Mouse (Mus musculus) embryo, embryonic 10 days (tissue): ENCODE data around the gene Il2ra.
A peak's percentile ranks its signal among the peaks of the same experiment; 100 is the strongest.
"Not testable (repeated sequence)": the region's sequence is repeated elsewhere in the genome, so short reads cannot be mapped to it uniquely, and the experiment has no call there.

ENCODE experiments used
- DNase-seq: peaks from one replicate; pipeline ENCODE4 v3.0.0-alpha.2; 2015; ENCODE audit warnings: low spot score

Il2ra gene

GRCm38 (mm10) chr2:11642451-11642941, at the start of gene Il2ra:
Gene Il2ra (plus strand): TSS chr2:11642807.
- DNase-seq: no peak

DNA sequence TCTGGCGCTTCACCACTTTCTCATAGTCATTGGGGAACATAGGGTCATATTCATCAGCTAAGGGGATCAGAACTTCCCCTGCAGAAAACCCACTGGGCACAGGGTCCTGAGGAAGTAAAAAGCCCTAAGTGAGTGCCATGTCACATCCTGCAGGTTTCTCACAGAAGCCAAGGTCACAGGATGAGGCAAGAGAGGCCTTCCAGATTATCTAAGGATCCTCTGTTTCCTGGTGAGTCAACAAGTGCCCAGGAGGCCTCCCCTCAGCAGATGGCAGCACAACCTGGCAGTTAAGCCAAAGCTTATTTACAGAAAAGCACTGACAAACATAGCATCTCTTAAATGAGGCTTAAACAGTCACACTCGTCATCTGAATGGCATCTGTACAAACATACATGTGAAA, 45.9 kb upstream of the Il2ra start:
- DNase-seq: no peak

GRCm38 (mm10) chr2:11597906-11598305, 44.7 kb upstream of the Il2ra start:
- no peak for DNase-seq

DNA sequence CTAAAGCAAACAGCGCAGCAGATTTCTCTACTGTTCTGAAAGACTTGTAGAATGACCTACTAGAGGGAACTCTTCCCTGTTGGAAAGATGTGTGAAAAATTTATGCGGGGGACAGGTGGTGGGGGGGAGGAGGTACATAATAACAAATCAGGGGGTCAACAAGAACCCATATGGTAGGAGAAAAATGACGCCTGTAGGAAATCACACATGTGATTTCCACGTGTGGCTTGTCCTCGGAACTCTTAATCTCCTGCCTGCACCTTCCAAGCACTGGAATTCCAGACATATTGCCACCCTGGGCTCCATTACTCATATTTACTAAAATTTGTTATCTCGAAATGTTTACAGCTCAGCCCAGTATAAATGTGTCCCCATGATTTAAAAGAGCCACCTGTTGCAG, 40.8 kb upstream of the Il2ra start:
- no peak for DNase-seq

- DNase-seq: peak; percentile 98
Measured at GRCm38 (mm10) chr2:11602506-11603489, 39.8 kb upstream of the Il2ra start.

GRCm38 (mm10) chr2:11604053-11604452, 38.6 kb upstream of the Il2ra start, which contains the start of gene Rbm17:
Gene Rbm17 (minus strand): TSS chr2:11604153.
- no peak for DNase-seq

GRCm38 (mm10) chr2:11604911-11605310, 37.7 kb upstream of the Il2ra start:
- no peak for DNase-seq

- not testable (repeated sequence) for DNase-seq
Measured at GRCm38 (mm10) chr2:11606718-11607117, 35.9 kb upstream of the Il2ra start.

DNA sequence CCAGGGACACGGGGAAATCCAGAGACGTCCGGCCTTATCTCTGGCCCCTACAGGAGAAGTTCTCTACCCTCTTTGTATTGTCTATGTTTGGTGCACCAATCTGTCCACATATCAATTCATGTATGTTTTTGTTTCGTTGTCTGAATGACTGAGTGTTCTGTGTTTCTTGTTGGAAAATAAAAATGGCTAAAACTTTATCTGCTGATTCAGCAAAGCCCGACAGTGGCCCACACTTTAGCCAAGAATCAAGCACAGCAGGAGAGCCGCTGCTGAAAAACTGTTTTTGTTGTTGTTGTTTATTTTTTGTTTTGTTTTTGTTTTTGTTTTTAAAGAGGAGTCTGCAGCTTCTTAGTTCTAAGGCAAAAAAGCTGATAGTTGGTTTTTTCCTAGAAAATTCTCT, 29.7 kb upstream of the Il2ra start:
- DNase-seq: not testable (repeated sequence)

DNA sequence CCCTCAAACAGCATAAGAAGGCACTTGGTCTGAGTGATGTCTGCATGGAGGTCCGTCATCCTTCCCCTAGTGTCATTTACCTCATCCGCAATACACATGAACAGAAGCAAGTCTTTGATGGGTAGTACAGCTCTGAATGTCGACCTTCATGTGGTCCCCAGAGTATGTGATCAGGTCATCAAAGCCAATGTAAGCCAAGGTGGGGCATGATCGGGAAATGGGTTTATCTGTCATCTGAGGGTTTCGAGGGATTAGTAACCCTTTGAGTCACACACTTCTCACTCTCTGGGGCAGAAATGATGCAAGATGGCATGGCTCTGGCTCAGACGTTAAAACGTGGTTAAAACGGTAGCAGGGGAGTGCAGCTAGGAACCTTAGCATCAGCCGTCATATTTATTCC, 25.8 kb upstream of the Il2ra start:
- no peak for DNase-seq

DNA sequence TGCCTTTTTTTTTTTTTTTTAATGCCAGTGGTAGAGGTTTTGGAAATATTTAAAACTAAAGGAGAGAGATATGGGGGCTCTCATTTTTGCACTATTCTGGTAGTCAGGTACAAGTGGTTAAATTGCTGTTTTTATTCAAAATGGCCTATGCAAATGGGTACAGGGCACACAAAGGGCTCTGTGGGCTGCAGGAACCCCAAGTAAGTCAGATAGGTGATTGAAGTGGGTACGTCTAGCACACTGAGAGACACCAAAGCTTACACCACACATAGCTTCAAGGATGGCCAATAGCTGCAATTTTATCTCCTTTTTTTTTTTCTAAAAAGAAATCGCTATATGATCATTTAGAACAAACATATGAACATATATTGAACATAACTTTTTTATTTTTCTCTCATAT, 23.0 kb upstream of the Il2ra start:
- DNase-seq: no peak

DNA sequence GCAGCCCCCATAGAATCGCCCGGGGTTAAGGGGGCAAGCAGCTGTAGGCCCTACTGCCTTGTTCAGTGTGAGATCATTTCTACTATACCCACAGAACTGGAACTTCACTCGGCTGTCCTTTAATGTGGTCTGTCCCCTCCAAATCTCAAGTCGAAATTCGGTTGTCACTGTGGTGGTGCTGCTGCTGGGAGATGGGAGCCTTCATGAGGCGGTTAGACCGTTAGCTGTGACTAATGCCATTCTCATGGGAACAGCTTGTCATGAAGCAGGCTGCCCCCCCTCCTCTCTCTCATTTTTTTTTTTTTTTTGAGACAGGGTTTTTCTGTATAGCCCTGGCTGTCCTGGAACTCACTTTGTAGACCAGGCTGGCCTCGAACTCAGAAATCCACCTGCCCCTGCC, 19.4 kb upstream of the Il2ra start:
- no peak for DNase-seq

DNA sequence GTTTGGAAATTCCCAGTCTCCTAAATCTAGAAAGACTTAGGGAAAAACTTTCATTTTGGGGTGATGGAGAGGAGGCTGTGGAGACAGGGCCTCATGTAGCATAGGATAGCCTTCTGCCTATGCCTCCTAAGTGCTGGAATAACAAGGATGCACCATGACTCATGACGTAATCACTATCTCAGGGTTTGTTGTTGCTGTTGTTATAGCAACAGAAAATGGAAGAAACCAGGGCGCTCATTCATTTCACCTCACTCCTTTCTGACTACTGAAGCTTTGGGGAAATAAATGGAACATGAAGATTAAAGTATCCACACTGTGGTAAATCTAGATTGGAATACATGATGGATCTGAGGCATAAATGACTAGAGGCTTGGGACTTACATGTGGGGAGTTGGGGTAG, 18.9 kb upstream of the Il2ra start:
- no peak for DNase-seq

DNA sequence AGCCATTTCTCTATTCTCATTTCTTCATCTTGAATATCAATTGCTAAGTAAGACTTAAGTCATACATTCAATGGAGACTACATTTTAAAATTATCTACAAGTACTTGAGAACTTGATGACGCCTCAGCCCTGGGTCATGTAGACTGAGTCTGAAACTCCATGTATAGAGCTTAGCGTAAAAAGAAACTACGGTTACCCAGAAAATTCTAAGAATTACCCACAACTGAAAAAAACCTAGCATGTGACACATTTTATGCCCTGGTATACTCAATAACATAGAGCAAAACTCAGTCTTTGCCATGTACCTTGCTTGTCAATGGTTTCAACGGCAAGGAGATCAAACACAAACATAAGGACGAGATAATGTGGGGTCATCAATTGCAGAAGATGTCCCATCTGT, 16.7 kb upstream of the Il2ra start, which contains the start of gene Gm17490:
TSS of gene Gm17490 (minus strand) at position 375 of the 400 bp plus-strand sequence.
- DNase-seq: no peak

DNA sequence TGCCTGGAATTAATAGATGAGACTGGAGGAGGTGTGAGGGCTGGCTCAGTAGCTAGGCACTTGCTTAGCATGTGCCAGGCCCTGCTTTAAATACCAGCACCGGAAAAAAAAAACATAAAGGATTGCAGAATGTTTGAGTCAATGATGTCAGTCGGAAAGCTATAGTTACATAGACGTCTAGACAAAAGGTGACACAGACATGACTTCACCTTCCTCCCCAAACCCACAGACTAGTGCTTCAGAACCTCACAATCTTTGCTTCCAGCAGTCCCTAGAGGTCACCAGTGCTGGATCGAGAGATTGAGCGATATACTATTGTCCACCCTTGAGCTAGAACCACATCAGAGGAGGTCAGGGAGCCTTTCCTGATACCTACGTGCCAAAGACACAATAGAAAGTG, 7.6 kb upstream of the Il2ra start:
- DNase-seq: no peak

- no peak for DNase-seq
Measured at GRCm38 (mm10) chr2:11635471-11636137, 7.0 kb upstream of the Il2ra start.

GRCm38 (mm10) chr2:11636138-11636480, 6.5 kb upstream of the Il2ra start:
- no peak for DNase-seq

DNA sequence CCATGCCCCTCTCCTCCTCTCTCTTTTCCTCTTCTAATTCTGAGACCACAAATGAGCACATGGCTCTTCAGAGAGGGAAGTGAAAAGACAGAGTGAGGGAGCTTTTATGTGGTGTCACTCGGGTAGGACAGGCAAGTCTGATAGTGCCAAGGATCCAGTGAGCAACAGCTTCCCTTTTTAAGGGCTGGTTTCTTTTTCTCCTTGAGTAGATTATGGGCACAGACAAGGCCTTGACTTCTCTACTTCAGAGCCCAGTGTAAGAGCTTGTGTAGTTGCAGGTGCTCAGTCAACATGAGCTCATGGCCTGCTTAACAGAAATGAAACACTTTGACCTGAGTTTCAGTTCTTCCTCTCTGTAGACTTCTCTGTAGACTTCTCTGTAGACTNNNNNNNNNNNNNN, 5.5 kb upstream of the Il2ra start:
- DNase-seq: no peak

GRCm38 (mm10) chr2:11644057-11644456, 1.4 kb downstream of the Il2ra start:
- no peak for DNase-seq

DNA sequence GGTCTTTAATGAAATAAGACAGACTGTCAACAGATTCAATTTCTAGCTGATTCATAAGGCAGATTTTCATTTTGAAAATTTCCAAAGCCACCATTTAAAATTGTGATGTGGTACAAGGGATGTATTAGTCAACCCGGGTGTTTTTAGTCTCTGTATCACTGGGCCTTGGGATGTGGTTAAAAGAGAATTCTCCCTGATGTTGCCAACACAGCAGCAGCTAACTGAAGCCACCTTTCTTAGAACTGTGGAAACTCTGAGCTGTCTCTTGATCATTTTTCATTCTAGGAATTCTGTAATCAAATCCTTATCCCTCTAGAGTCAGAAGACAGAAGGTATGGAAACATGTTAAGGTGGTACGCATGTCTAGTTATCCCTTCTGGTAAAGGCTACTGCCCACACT, 2.7 kb downstream of the Il2ra start:
- DNase-seq: no peak

- no peak for DNase-seq
Measured at GRCm38 (mm10) chr2:11651476-11651875, 8.9 kb downstream of the Il2ra start.

DNA sequence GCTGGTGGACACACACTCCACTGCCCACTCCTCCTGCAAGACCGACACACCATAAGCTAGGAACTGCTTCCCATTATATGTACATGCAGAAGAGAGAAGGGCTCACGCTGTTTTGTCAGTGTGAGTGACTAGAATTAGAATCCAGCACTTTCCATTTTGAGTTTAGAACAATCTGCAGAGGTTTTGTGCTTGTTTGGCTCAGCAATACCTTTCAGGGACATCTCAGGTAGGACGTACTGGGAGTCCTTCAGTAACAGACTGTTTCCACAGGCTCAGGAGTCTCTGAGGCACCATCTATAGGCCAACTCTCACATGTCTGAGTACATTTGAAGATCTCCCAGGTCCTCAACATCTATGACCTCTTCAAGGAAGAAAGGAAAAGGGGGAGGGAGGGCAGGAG, 9.6 kb downstream of the Il2ra start:
- no peak for DNase-seq

DNA sequence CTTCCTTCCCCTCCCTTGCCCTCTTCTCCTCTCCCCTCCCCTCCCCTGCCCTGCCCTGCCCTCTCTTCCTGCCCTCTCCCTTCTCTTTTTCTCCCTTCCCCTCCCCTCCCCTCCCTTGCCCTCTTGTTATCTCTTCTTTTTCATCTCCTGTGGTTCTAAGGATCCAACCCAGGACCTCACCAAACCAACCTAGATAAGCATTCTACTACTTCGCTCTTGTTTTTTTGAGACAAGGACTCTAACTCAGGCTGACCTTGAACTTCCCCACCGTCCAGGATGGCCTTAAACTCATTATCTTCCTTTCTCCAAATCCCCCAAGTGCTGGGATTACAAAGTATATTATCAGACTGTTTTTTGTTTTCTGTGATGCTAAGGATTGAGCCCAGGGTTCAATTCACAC, 10.2 kb downstream of the Il2ra start:
- DNase-seq: no peak
